Mouse (Mus musculus) kidney, adult 9 months (tissue): ENCODE data around the gene Slc7a8.

ENCODE experiments used
- DNase-seq: peaks from one replicate; pipeline ENCODE4 v3.0.0; 2022

Slc7a8 gene

DNA sequence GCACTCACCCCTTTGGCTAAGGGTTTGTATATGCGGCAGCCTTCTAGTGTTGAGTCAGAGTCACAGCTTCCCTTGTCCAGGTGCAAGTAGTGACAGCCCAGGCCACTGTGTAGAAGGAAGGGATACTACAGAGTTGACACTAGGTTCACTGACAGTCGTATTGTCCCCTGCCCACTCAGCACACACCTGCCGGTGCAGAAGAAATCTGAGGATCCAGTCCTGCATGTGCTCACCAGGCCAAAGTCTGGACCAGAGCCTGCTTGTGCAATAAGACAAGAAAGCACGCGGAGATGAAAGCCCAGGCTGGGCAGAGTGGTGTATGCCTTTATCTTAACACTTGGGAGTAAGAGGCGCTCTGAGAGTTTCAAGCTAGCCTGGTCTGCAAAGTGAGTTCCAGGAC is 86.7 kb downstream of the Slc7a8 start:
- no peak for DNase-seq

DNA sequence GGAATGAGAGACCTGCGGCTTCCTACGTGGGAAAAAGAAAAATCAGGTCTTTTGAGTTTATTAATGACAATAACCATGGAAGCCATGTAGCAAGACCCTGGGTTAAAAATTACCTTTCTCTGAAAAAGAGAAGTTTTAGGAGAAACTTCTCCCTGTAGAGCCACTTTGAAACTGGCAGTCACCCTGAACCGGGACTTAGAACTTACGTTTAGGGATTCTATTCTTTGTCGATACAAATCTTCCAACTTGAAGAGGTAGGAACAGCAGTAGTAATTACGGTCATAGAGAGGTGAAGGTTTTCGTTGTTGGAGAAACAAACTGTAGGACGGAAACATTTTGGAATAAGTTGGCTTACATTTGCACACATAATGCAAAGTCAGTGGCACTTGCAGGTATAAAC is 94.5 kb downstream of the Slc7a8 start:
- no peak for DNase-seq

DNA sequence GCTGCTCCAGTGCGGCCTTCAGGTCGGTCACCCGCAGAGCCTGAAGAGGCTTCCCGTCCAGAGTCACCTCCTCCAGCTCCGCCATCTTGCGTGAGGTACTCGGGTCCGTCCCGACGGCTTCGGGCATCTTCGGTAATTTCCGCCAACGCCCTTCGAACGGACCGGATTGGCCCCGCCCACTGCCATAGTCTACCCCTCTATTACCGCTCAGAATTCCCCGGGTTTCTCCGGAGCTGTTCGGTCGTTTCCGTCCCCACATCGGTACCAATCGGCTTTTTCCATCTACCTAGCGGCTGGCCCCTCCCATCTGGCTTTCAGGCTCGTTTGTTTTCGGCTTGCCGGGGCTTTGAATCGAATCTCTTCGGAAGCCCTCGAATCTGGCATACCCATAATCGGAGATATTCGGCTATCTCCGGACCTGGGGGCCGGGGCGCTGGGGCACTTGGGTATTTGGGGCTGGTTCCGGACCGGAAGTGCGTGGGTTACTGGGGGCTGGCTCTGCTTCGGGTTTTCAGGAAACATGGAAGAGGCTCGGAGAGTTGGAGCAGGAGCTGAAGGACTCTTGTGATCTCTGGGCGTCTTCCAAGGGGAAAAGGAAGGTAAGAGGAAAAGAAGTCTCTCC is 95.1 kb downstream of the Slc7a8 start, which contains the start of gene Acin1:
Gene Acin1 (minus strand): TSS at position 410 of the 622 bp plus-strand sequence.
- DNase-seq, result peak; percentile 100

GRCm38 (mm10) chr14:54686063-54686521 is 95.7 kb downstream of the Slc7a8 start, which contains the start of gene 1700123O20Rik:
1700123O20Rik (plus strand) TSS chr14:54686216.
- DNase-seq, result no peak

- DNase-seq, result no peak
These were observed 96.3 kb downstream of the Slc7a8 start for GRCm38 (mm10) chr14:54685471-54685870.

DNA sequence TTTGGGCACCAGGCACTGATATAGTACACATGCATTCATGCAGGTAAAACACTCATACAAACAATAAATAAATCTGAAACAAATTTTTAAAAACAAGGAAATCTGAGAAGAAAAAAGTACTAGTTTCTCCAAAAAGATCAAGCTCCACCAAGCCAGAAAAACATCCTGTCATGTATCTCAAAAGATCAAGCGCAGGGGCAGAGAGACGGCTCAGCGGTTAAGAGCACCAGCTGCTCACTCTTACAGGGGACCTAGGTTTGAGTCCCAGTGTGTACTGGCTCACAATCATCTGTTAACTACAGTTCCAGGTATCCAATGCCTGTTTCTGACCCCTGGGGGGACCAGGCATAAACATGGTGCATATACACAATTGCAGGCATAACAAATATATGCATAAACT is 99.3 kb downstream of the Slc7a8 start:
- DNase-seq, result no peak

GRCm38 (mm10) chr14:54678657-54679304 is 103.0 kb downstream of the Slc7a8 start:
- DNase-seq, result peak; percentile 33

- no peak for DNase-seq
These were observed 105.5 kb downstream of the Slc7a8 start for GRCm38 (mm10) chr14:54676290-54676689.

DNA sequence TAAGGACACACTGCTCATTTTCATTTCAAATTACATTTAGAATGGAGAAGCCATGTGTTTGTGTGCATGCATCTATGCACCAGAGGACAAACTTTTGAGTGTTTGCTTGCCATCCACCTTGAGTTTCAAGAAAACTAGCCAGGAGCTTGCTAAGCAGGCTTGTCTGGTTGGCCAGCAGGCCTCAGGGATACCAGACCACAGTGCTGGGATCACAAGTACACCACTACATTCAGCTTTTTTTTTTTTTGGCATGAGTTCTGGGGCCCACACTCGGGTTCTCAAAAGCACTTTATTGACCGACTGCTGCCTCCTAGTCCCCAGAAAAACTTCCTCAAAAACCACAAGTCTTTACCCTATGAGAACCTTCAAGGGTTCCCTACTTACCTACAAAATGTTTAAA is 107.4 kb downstream of the Slc7a8 start:
- no peak for DNase-seq
